ENCODE assay signal across 9 mouse cellular contexts in genomic region chr8:120898008-120898407, GRCm38 (mm10).
DNase-seq lines count a peak whose midpoint lies in the region; ATAC-seq and TF ChIP-seq lines count a peak whose summit lies in the region.
"Had no signal": no experiment of that assay in that cellular context is flagged by ENCODE, and none has a peak within 500 bp of the region (broad histone marks: within the 10 kb centered on the region; RNA-seq: fewer than 3 reads in every experiment).

No protein-coding gene starts in this region.

- 57% methylated on average over 4 of the region's 4 CpGs for WGBS in neural tube, embryonic 15.5 days
- 51% methylated on average over 4 of the region's 4 CpGs for WGBS in kidney, adult 2 months
- 53% methylated on average over 4 of the region's 4 CpGs for WGBS in neural tube, embryonic 11.5 days

- no peak overlapping the region for H3K27ac ChIP-seq in neural tube, embryonic 15.5 days (replicated peaks)
- no peak overlapping the region for H3K27ac ChIP-seq in kidney, adult 2 months (ENCODE audit: insufficient read depth, low read depth, low read length)
- H3K27ac ChIP-seq in neural tube, embryonic 11.5 days (ENCODE audit: low read depth, low read length), result no peak overlapping the region

- H3K9ac ChIP-seq in neural tube, embryonic 15.5 days (replicated peaks), result no peak overlapping the region
- H3K9ac ChIP-seq in neural tube, embryonic 11.5 days (ENCODE audit: low read length), result no peak overlapping the region

- H3K9me3 ChIP-seq in neural tube, embryonic 15.5 days (replicated peaks), result no peaks in the 10 kb centered on the region
- no peaks in the 10 kb centered on the region for H3K9me3 ChIP-seq in neural tube, embryonic 11.5 days (ENCODE audit: control insufficient read depth, low read length)

- no peak for TF ChIP-seq POLR2A in kidney, adult 2 months (IDR thresholded peaks at IDR 0.05; ENCODE audit: low read depth, low read length)

- no peak overlapping the region for H3K4me3 ChIP-seq in neural tube, embryonic 15.5 days (replicated peaks)
- H3K4me3 ChIP-seq in kidney, adult 2 months (ENCODE audit: insufficient read depth, low read depth, low read length), result no peak overlapping the region
- H3K4me3 ChIP-seq in neural tube, embryonic 11.5 days (ENCODE audit: low read depth, low read length), result no peak overlapping the region
- H3K4me3 ChIP-seq: myocyte had no signal

- no peaks in the 10 kb centered on the region for H3K36me3 ChIP-seq in neural tube, embryonic 15.5 days
- H3K36me3 ChIP-seq in kidney, adult 2 months (ENCODE audit: control insufficient read depth, insufficient read depth, low read length), result no peaks in the 10 kb centered on the region
- no peaks in the 10 kb centered on the region for H3K36me3 ChIP-seq in neural tube, embryonic 11.5 days (ENCODE audit: control insufficient read depth, insufficient read depth, low read length)

- H3K4me2 ChIP-seq in neural tube, embryonic 15.5 days, result no peak overlapping the region
- no peak overlapping the region for H3K4me2 ChIP-seq in neural tube, embryonic 11.5 days (ENCODE audit: low read depth)

- no peak for ATAC-seq in neural tube, embryonic 15.5 days (ENCODE audit: low FRiP score)
- 0 out of 2 replicates have a peak, but pooled peaks have one; percentile 47 for ATAC-seq in common myeloid progenitor, adult 5-6 weeks (replicated peaks; ENCODE audit: low read depth, poor library complexity, severe bottlenecking)
- ATAC-seq in neural tube, embryonic 11.5 days (ENCODE audit: insufficient read depth, low FRiP score, low TSS enrichment), result no peak

- TF ChIP-seq CTCF in kidney, adult 2 months (conservative IDR thresholded peaks at IDR 0.05; ENCODE audit: insufficient read depth, insufficient read length, low read depth, low read length), result peak; percentile 74

- DNase-seq in cerebellum, postnatal 14 days, result peak; percentile 62 to 76
- DNase-seq in cerebellum, adult 11 months, result no peak
- DNase-seq in neural tube, embryonic 10.5 days (ENCODE audit: extremely low spot score, low spot score), result peak; percentile 74
- peak; percentile 32 for DNase-seq in kidney, adult 2 months
- DNase-seq in neural tube, embryonic 11.5 days (ENCODE audit: low spot score), result peak; percentile 53
- no peak for DNase-seq in adipocyte (ENCODE audit: low spot score)

- peaks cover 52% of the 10 kb centered on the region for H3K27me3 ChIP-seq in neural tube, embryonic 15.5 days (replicated peaks)
- H3K27me3 ChIP-seq in kidney, adult 2 months (replicated peaks; ENCODE audit: control insufficient read depth, insufficient read depth, low read length), result no peaks in the 10 kb centered on the region
- peaks cover 25% of the 10 kb centered on the region for H3K27me3 ChIP-seq in neural tube, embryonic 11.5 days (ENCODE audit: control insufficient read depth, insufficient read depth, low read length)

- peaks cover 23% of the 10 kb centered on the region for H3K4me1 ChIP-seq in neural tube, embryonic 15.5 days
- H3K4me1 ChIP-seq in kidney, adult 2 months (ENCODE audit: control insufficient read depth, insufficient read depth, low read length), result no peaks in the 10 kb centered on the region
- peaks cover 11% of the 10 kb centered on the region for H3K4me1 ChIP-seq in neural tube, embryonic 11.5 days (ENCODE audit: control insufficient read depth, insufficient read depth, low read length)

Comparison
In these comparisons a context has a peak if more than half of its experiments do, and no peak if none do; other contexts are left out.
1. DNase-seq: peak in cerebellum, postnatal 14 days (2 of 2), neural tube, embryonic 10.5 days (single experiment), kidney, adult 2 months (single experiment) and neural tube, embryonic 11.5 days (single experiment); none in cerebellum, adult 11 months (single experiment) and adipocyte (single experiment).